Mouse (Mus musculus) adipocyte (in vitro differentiated cells): ENCODE data around the gene Lmna.

Experiments
- DNase-seq: peaks from one replicate; pipeline ENCODE4 v3.0.0-alpha.2; 2016; ENCODE audit warnings: low spot score

Lmna gene

GRCm38 (mm10) chr3:88470943-88471479 lies 38.7 kb downstream of the Lmna start:
- no peak for DNase-seq

DNA sequence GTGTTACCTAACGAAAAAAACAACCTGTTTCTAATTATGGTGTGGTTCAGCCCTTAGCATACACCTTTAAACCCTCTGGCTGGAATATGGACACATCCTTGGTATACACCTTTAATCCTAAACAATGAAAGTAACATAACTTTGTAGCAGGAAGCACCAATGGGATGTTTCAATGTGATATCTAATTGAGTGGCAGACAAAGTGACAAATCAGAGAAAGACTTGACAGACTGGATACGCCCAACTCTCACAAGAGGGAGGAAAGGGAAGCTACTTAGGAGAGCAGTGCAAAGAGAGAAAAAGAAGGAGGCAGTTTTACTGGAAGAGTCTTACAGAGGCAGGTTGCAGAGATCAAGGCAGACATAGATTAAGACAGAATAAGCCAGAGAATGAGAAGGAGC lies 40.3 kb downstream of the Lmna start:
- DNase-seq = no peak

DNA sequence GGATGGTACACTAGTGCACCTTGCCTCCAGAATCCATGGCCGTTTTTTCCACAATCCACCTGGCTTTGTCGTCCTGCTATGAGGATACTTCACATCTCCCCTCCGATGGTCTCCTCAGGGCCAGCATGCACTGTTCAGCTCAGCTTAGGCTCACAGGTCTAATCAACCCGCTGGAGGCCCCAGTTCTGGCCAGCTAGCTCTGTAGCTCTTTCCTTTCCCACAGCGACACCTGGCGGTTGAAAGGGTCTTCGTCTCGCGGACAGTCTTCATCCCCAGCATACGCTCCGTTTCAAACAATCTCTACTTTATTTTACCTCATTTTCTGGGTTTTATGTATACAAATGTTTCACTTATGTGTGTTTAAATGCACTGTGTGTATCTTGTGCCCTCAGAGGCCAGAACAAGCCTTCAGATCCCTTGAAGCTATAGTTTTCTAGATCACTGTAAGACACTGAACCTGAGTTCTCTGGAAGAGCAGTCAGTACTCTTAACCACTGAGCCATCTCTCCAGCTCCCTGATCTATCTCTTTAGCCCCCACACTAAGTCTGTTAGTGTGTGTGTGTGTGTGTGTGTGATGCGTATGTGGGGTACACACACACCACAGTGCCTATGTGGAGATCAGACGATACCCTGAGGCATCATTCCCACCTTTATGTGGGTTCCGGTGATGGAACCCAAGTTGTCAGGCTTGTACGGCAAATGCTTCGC lies 42.5 kb downstream of the Lmna start:
- DNase-seq = peak; percentile 95

DNA sequence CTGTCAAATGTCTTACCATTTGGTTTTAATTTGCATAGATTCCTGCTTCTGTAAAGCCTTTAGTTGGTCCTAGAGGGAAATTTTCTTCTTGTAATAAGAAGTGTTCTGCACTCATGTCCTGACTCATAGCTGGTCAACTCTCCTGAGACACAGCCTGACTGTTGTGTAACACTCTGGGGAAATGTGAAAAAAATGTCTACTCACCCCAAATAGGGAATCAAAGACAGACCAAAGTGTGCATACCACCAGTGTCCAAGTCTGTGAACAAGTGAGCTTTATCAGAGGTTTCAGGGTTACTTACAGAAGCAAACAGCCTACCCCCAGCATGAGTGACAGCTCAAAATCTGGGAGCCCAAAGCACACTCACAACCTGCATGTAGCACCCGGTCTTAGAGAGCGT lies 44.6 kb downstream of the Lmna start:
- peak; percentile 53 for DNase-seq

DNA sequence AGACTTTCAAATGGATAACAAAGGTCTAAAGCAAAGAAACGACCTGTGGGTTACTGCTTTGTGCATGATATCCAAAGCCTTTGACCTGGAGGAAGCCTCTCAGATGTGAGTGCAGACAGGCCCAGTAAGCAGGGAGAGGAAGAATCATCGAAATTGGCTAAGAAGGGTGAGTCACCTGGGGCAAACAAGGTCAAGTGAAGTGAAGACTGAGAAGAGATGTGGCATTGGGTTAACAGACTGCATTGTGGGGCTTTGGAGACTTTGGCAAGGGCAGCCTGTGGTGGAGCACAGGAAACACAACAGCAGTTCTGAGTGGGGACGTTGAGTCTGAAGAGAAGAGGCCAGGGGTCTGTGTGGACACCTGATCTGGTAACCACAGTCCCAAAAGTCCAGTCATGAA lies 45.3 kb downstream of the Lmna start:
- DNase-seq = no peak

GRCm38 (mm10) chr3:88460983-88461696 lies 48.6 kb downstream of the Lmna start, which contains the start of gene Sema4a:
TSS of gene Sema4a (minus strand) at chr3:88461182.
- no peak for DNase-seq

DNA sequence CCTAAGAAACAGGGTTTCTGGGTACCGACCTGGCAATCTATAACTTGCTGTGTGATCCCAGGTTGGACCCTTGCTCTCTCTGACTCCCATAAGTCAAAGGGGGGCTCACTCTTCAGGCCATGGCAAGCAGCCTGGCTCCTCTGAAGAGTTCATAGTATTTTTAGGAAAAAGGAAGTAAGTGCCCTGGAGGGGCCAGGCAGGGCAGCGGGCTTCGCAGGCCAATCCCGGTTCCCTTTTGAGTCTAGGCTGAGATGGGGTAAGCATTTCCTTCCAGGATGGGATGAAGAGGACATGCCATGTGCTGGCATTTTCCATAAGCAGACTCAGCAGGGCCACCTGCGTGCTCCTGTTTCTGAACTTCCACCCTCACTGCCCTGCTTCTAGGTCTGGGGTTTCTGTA lies 49.7 kb downstream of the Lmna start:
- DNase-seq = no peak

- DNase-seq = peak; percentile 51
These were observed 51.0 kb downstream of the Lmna start for GRCm38 (mm10) chr3:88458778-88459219.

- DNase-seq = no peak
These were observed 52.8 kb downstream of the Lmna start for GRCm38 (mm10) chr3:88456746-88457532.

DNA sequence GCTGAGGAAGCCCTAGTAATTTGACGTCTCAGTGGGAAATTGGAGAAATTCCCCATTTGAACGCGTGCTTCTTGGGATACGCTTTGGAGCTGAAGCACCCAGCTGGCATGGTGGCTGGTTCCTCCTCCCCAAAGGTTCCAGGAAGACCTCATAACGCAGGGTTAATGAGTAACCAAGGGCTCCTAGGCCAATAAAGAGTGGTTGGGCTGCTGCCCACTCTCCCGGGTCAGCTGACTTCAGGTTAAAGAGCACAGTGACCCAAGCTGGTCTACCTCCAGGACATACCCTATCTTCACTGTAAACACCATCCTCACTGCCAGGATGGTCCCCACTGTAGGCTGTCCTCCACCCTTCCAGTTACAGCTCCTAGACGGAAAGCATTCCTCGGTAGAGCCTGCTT lies 53.4 kb downstream of the Lmna start:
- no peak for DNase-seq

GRCm38 (mm10) chr3:88455588-88456264 lies 54.0 kb downstream of the Lmna start:
- no peak for DNase-seq

DNA sequence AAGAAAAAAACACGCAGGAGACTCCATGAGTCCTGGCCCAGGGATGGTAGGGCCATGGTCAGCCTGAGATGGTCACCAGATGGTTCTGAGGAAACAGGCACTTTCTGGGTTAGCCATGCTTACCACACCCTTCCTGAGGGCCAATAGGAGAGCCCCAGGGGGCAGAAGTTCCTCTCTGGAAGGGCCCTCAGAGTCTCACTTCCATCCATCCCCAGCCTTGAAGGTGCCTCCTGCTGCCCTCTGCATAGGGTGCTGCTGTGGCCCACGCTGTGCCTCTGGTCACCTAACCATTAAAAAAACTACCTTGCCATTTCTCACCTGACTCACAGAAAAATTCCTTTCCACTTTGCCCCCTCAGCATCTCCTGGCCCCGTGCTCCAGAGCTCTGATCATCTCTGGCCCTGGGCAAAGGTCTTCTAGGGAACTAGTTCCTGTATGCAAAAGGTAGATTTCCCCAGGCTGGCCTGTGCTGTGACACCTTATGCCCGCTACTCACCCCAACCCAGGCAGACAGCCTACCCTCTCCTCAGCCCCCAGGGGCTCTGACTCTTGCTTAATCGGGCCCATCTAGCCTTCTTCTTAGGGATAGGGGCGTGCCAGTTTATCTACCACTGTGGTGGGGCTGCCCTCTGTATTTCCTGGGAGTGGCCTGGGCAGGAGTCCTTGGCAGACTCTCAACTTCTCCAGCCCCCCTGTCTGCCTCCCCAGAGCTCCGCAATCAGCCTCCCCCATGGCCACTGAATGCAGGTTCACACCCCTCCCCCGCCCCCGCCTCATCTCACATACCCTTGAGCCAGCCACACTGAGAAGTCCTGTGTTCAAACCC lies 54.8 kb downstream of the Lmna start:
- no peak for DNase-seq

DNA sequence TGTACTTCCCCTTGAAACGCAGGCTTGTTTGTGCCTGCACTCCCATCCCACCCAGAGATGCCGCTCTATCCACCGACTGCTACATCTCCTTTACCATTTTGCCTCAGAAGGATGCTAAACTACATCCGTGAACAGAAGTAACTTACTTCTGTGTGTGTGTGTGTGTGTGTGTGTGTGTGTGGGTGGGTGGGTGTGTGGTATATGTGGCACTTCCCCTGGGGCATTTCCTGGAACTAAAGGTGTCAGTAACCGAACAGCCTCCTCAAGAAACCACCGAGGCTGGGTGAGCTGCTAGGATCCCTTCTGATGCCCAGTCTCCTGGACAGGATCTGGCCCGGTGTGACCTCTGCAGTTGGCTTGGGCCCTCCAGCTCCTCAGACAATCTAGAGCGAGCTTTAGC lies 55.8 kb downstream of the Lmna start:
- DNase-seq = no peak

- no peak for DNase-seq
These were observed 56.4 kb downstream of the Lmna start for GRCm38 (mm10) chr3:88453369-88453768.

- no peak for DNase-seq
These were observed 57.0 kb downstream of the Lmna start for GRCm38 (mm10) chr3:88452716-88453115.

DNA sequence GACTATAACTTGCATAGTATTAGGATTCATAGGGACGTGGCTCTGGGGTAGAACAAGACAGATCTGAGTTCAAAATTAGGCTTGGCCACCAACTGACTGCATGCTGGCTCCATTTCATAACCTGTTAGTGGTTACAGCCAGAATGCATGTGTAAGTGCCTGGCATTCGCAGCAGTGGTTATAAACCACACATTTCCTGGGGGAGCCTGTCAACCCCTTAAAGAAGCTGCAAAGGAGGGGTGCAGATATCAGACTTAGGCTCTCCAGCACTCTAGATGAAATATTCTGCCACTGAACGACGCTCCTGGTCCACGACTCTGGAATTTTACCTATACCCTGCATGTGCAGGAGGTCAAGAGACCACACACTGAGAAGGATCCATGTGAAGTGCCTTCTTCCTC lies 57.5 kb downstream of the Lmna start:
- DNase-seq = no peak

DNA sequence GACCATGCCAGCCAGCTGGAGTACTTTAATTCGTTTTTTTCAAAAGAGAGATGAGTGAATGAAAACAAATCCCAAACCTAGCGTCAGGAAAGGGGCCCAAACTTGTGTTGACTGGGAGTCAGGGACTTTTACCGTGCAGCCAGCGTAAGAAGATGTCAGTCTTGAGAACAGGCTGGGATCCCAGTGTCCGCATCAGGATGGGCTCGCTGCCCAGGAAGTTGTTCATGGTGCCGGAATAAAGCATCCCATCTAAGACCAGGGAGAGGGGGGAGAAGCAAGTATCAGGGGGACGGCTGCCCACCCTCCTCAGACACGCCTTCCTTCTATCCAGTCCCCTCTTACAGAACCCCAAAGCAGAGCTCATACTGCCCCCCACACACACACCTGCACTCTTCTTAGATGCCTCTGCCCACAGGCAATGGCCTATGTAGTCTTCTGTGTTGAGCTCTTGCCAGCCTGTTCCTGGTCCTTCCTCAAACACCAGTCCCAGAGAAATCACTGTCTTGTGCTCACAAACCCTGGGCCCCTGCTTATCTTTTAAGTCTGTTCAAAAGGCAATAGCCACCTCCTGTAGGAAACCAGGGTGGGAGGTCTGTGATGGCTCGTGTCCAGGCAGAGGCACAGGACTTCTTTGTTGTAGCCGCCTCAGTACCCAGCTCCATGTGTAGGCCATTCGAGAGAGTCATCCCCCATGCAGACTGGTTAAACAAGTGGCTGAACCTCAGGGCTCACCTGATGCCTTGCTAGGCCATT lies 59.2 kb downstream of the Lmna start:
- DNase-seq = no peak

GRCm38 (mm10) chr3:88449395-88450023 lies 60.2 kb downstream of the Lmna start:
- no peak for DNase-seq

- DNase-seq = no peak
These were observed 61.3 kb downstream of the Lmna start for GRCm38 (mm10) chr3:88448443-88448842.

DNA sequence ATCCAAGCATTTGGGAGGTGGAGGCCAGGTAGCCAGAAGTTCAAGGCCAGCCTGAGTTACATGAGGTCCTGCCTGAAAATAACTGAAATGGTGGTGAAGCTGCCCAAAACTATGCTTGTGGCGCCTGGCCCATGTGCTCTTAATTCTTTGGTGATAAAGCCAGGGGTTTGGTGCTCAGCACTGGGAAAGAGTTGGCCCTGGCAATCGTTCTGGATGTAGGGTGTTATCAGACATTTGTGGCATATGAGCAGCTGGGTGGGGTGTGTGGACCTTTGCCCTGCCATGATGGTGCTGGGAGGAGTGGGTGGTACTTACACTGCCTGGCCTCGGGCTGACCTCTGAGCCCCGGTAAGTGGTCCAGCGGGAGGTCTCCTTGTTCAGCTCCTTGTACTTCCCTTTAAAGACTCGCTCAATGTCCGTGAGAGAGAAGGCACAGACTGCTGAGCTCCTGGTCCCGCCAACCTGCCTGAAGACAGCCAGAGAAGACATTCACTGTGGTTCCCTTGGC lies 62.0 kb downstream of the Lmna start:
- no peak for DNase-seq
